Mouse (Mus musculus) MEL (cell line): Measurements from ENCODE around the gene Hoxa11. TPM values are rescaled to one million over a fixed set of nuclear protein-coding genes. Genes with fewer than 3 reads are reported as not detected.

ENCODE experiments used
- DNase-seq: peaks from one replicate; pipeline ENCODE4 v3.0.0; 2011; ENCODE audit warnings: low read depth, low spot score
- H3K27ac ChIP-seq: 2 replicates; pipeline ENCODE4 v1.5.1; 2012; ENCODE audit warnings: low read depth, mild to moderate bottlenecking, control low read depth, low read length, moderate library complexity; ENCODE audit not compliant: control insufficient read depth
- H3K27me3 ChIP-seq, 2 experiments: fragments of 150-350 bp in 1 of 2; sonication (generic) in 1 of 2; 2 replicates each; pipeline ENCODE4 v1.6.1; 2012; ENCODE audit warnings: low read length in 2 of 2, mild to moderate bottlenecking in 2 of 2, improper control_type of control experiment in 1 of 2, moderate library complexity in 1 of 2; ENCODE audit not compliant: insufficient read depth in 2 of 2, control insufficient read depth in 1 of 2
- H3K36me3 ChIP-seq, 2 experiments: 2 replicates each; pipeline ENCODE4 v1.6.1; 2012 to 2014; ENCODE audit warnings: low read length in 2 of 2, improper control_type of control experiment in 1 of 2, inconsistent platforms in 1 of 2, mild to moderate bottlenecking in 1 of 2; ENCODE audit not compliant: insufficient read depth in 2 of 2, control insufficient read depth in 1 of 2
- H3K4me1 ChIP-seq, 2 experiments: fragments of 150-350 bp in 1 of 2; sonication (generic) in 1 of 2; 2 replicates each; pipeline ENCODE4 v1.6.1; 2012; ENCODE audit warnings: low read length in 2 of 2, improper control_type of control experiment in 1 of 2, mild to moderate bottlenecking in 1 of 2; ENCODE audit not compliant: insufficient read depth in 2 of 2, control insufficient read depth in 1 of 2
- H3K4me3 ChIP-seq, 2 experiments: fragments of 150-350 bp in 1 of 2; sonication (generic) in 1 of 2; 2 replicates each; pipeline ENCODE4 v1.5.1; 2012; ENCODE audit warnings: low read depth in 2 of 2, low read length in 2 of 2, mild to moderate bottlenecking in 2 of 2, moderate library complexity in 2 of 2, control low read depth in 1 of 2, improper control_type of control experiment in 1 of 2; ENCODE audit not compliant: control insufficient read depth in 1 of 2, insufficient read depth in 1 of 2
- H3K79me2 ChIP-seq: 2 replicates; pipeline ENCODE4 v1.6.1; 2012; ENCODE audit warnings: mild to moderate bottlenecking, low read length, moderate library complexity; ENCODE audit not compliant: control insufficient read depth, poor library complexity, insufficient read depth
- H3K9ac ChIP-seq: 2 replicates; pipeline ENCODE4 v1.6.1; 2012; ENCODE audit warnings: low read depth, mild to moderate bottlenecking, control low read depth, low read length, moderate library complexity; ENCODE audit not compliant: control insufficient read depth, poor library complexity, severe bottlenecking
- H3K9me3 ChIP-seq: fragments of 150-350 bp; sonication (generic); replicated peaks from 2 replicates; pipeline ENCODE4 v1.6.1; 2012; ENCODE audit warnings: mild to moderate bottlenecking, low read length, improper control_type of control experiment, moderate library complexity; ENCODE audit not compliant: insufficient read depth
- BHLHE40 ChIP-seq: IDR thresholded peaks from 2 replicates; pipeline ENCODE4 v1.6.1; 2012; ENCODE audit warnings: low read depth, mild to moderate bottlenecking, inconsistent platforms, low read length, improper control_type of control experiment, borderline replicate concordance
- CTCF ChIP-seq, 3 experiments: IDR thresholded peaks in 2 of 3; conservative IDR thresholded peaks in 1 of 3; 2 replicates each; pipeline ENCODE4 v1.5.1; 2011 to 2012; ENCODE audit warnings: low read length in 3 of 3, low read depth in 2 of 3, mild to moderate bottlenecking in 2 of 3, improper control_type of control experiment in 1 of 3, inconsistent platforms in 1 of 3, mixed read lengths in 1 of 3, moderate library complexity in 1 of 3; ENCODE audit not compliant: control insufficient read depth in 1 of 3, insufficient read depth in 1 of 3, poor library complexity in 1 of 3, severe bottlenecking in 1 of 3
- E2F4 ChIP-seq: IDR thresholded peaks from 2 replicates; pipeline ENCODE4 v1.6.1; 2011; ENCODE audit warnings: low read depth, low read length, improper control_type of control experiment, borderline replicate concordance
- GABPA ChIP-seq: IDR thresholded peaks from 2 replicates; pipeline ENCODE4 v1.6.1; 2012; ENCODE audit warnings: low read depth, mild to moderate bottlenecking, inconsistent platforms, low read length, improper control_type of control experiment, moderate library complexity
- HCFC1 ChIP-seq: IDR thresholded peaks from 2 replicates; pipeline ENCODE4 v1.6.1; 2012; ENCODE audit warnings: low read depth, mild to moderate bottlenecking, inconsistent platforms, low read length, improper control_type of control experiment, moderate library complexity
- JUND ChIP-seq: IDR thresholded peaks from 2 replicates; pipeline ENCODE4 v1.6.1; 2011; ENCODE audit warnings: low read depth, mild to moderate bottlenecking, improper control_type of control experiment, low read length
- KAT2A ChIP-seq: conservative IDR thresholded peaks from 2 replicates; pipeline ENCODE4 v1.6.1; 2012; ENCODE audit warnings: low read depth, low read length, improper control_type of control experiment, inconsistent platforms
- MAFK ChIP-seq: IDR thresholded peaks from 2 replicates; pipeline ENCODE4 v1.6.1; 2011; ENCODE audit warnings: low read depth, mild to moderate bottlenecking, low read length, improper control_type of control experiment, borderline replicate concordance
- MAX ChIP-seq: IDR thresholded peaks from 2 replicates; pipeline ENCODE4 v1.6.1; 2011; ENCODE audit warnings: low read length, improper control_type of control experiment
- MAZ ChIP-seq: IDR thresholded peaks from 2 replicates; pipeline ENCODE4 v1.6.1; 2012; ENCODE audit warnings: low read depth, mild to moderate bottlenecking, inconsistent platforms, low read length, improper control_type of control experiment
- MEF2A ChIP-seq: IDR thresholded peaks from 2 replicates; pipeline ENCODE4 v1.6.1; 2014; ENCODE audit warnings: low read depth, mild to moderate bottlenecking, inconsistent platforms, low read length, improper control_type of control experiment; ENCODE audit not compliant: poor library complexity, insufficient replicate concordance, severe bottlenecking; ENCODE audit errors: extremely low read depth
- MYB ChIP-seq: IDR thresholded peaks from 2 replicates; pipeline ENCODE4 v1.6.1; 2011; ENCODE audit warnings: mild to moderate bottlenecking, low read depth, low read length, improper control_type of control experiment
- MYC ChIP-seq: IDR thresholded peaks from 2 replicates; pipeline ENCODE4 v1.6.1; 2011; ENCODE audit warnings: low read depth, mild to moderate bottlenecking, low read length, improper control_type of control experiment, moderate library complexity
- NELFE ChIP-seq: IDR thresholded peaks from 2 replicates; pipeline ENCODE4 v1.6.1; 2011; ENCODE audit warnings: low read depth, low read length, improper control_type of control experiment
- POLR2A ChIP-seq, 2 experiments: IDR thresholded peaks; 2 replicates each; pipeline ENCODE4 v1.6.1; 2011 to 2012; ENCODE audit warnings: low read length in 2 of 2, mild to moderate bottlenecking in 2 of 2, control low read depth in 1 of 2, improper control_type of control experiment in 1 of 2, low read depth in 1 of 2, moderate library complexity in 1 of 2; ENCODE audit not compliant: control insufficient read depth in 1 of 2, insufficient read depth in 1 of 2, poor library complexity in 1 of 2
- POLR2AphosphoS2 ChIP-seq: IDR thresholded peaks from 2 replicates; pipeline ENCODE4 v1.6.1; 2011; ENCODE audit warnings: low read length, improper control_type of control experiment
- POLR2AphosphoS5 ChIP-seq: IDR thresholded peaks from 2 replicates; pipeline ENCODE4 v1.6.1; 2012; ENCODE audit warnings: low read depth, borderline replicate concordance, mild to moderate bottlenecking, inconsistent platforms, low read length, moderate library complexity, mixed read lengths
- SIN3A ChIP-seq: IDR thresholded peaks from 2 replicates; pipeline ENCODE4 v1.6.1; 2012; ENCODE audit warnings: low read length, improper control_type of control experiment, inconsistent platforms
- SMC3 ChIP-seq: IDR thresholded peaks from 2 replicates; pipeline ENCODE4 v1.6.1; 2011; ENCODE audit warnings: low read depth, low read length, improper control_type of control experiment
- TAL1 ChIP-seq: IDR thresholded peaks from 2 replicates; pipeline ENCODE4 v1.6.1; 2012; ENCODE audit warnings: mild to moderate bottlenecking, inconsistent platforms, low read length, moderate library complexity, mixed read lengths
- TCF12 ChIP-seq: IDR thresholded peaks from 2 replicates; pipeline ENCODE4 v1.6.1; 2014; ENCODE audit warnings: low read depth, mild to moderate bottlenecking, inconsistent platforms, low read length, improper control_type of control experiment, moderate library complexity
- UBTF ChIP-seq: IDR thresholded peaks from 2 replicates; pipeline ENCODE4 v1.6.1; 2012; ENCODE audit warnings: low read depth, mild to moderate bottlenecking, inconsistent platforms, low read length, improper control_type of control experiment, moderate library complexity, borderline replicate concordance; ENCODE audit not compliant: insufficient read depth
- ZC3H11A ChIP-seq: IDR thresholded peaks from 2 replicates; pipeline ENCODE4 v1.6.1; 2012; ENCODE audit warnings: low read depth, mild to moderate bottlenecking, inconsistent platforms, low read length, improper control_type of control experiment
- ZMIZ1 ChIP-seq: IDR thresholded peaks from 2 replicates; pipeline ENCODE4 v1.6.1; 2012; ENCODE audit warnings: low read depth, mild to moderate bottlenecking, inconsistent platforms, low read length, improper control_type of control experiment, moderate library complexity
- polyA plus RNA-seq, 2 experiments: library from polyadenylated mRNA; stranded (reverse) in 1 of 2; unstranded in 1 of 2; fragments of >175 nt in 1 of 2; fragments of >200 nt in 1 of 2; gene quantifications; 2 replicates each; pipeline versions ENCODE4 v1.2.1 to v1.2.4; 2012; ENCODE audit warnings: low replicate concordance in 2 of 2, low read depth in 1 of 2; ENCODE audit not compliant: insufficient read length in 2 of 2, insufficient read depth in 1 of 2, missing spikeins in 1 of 2
- total RNA-seq: library from RNA; depleted of rRNA; stranded (reverse); fragments of 300-350 nt; gene quantifications from 2 replicates; pipeline ENCODE4 v1.2.3, GENCODE M21; 2012

The Hoxa11 gene
- total and polyA plus RNA-seq, 3 experiments: not detected

DNA sequence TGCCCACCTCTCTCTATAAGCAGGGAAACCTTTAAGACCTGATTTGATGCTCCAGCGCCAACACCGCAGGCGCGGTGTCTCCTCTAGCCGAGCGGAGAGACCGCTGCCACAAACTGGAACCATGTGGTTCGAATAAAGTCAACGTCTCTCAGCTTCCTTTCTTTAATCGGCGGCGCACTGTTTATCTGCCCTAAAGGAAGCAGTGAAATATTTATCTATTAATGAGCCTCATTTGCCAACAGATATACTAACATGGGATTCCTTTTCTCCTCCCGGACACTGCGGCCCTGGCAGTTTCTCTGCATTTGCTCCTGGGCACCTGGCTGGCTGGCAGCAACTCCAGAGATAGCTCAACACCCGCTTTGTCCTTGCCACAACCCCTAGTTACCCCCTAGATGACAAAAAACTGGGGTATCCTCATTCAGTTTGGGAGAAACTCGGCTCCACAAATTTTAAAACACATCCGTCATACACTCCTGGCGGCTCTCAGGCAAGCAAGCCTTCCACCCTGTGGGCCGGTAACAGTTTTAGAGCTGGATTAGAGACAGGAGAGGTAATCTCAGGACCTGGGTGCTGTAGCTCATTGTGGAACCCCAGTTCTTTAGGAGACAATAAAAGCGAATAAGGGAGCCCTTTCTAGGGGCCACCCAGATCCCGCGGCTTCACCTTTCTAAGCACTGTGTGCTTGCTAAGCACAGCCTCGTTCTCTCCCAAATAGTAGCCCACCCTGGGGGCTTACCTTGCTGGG, 27.5 kb downstream of the Hoxa11 start:
- Histone ChIP-seq H3K36me3 (no peaks in the 10 kb centered on the region), H3K9me3 (no peaks in the 10 kb centered on the region), H3K27ac (no peak overlapping the region), H3K79me2 (no peaks in the 10 kb centered on the region), H3K4me3 (no peak overlapping the region), H3K9ac (no peak overlapping the region), H3K4me1 (no peaks in the 10 kb centered on the region), H3K27me3 (no peaks in the 10 kb centered on the region)
- no peak for DNase-seq
- TF ChIP-seq MYC: no peak
- TF ChIP-seq ZC3H11A: no peak
- no peak for TF ChIP-seq SIN3A
- TF ChIP-seq CTCF (IDR thresholded peaks at IDR 0.05 in 2 of 3, conservative IDR thresholded peaks at IDR 0.05 in 1 of 3; ENCODE audit: control insufficient read depth in 1 of 3, insufficient read depth in 1 of 3, low read depth in 2 of 3, low read length in 3 of 3, poor library complexity in 1 of 3, severe bottlenecking in 1 of 3): no peak
- TF ChIP-seq HCFC1: no peak
- TF ChIP-seq POLR2A (IDR thresholded peaks at IDR 0.05; ENCODE audit: control insufficient read depth in 1 of 2, insufficient read depth in 1 of 2, low read depth in 1 of 2, low read length in 2 of 2, poor library complexity in 1 of 2): no peak
- no peak for TF ChIP-seq UBTF
- no peak for TF ChIP-seq MAZ
- TF ChIP-seq MAFK: no peak
- TF ChIP-seq JUND: no peak

DNA sequence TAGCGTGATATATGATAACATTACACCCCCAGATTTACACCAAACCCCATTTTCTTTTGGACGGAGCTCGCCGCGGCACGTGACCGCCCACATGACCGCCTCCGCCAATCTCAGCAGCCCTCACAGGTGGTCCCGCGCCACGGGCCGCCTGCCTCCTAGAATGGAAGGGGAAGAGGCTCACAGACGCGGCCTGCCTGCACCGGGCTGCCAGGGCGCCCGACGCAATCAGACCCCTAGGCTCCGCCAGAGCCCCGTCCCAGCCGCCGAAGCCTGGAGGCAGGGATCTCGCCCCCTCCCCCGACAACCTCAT, 28.2 kb downstream of the Hoxa11 start:
- no peak for DNase-seq
- H3K4me1 ChIP-seq: no peaks in the 10 kb centered on the region
- no peaks in the 10 kb centered on the region for H3K27me3 ChIP-seq
- TF ChIP-seq MYC (no peak), BHLHE40 (no peak), POLR2AphosphoS5 (no peak), MEF2A (no peak), SIN3A (no peak), NELFE (no peak), ZC3H11A (no peak), KAT2A (no peak), TCF12 (no peak), CTCF (IDR thresholded peaks at IDR 0.05 in 2 of 3, conservative IDR thresholded peaks at IDR 0.05 in 1 of 3; ENCODE audit: control insufficient read depth in 1 of 3, insufficient read depth in 1 of 3, low read depth in 2 of 3, low read length in 3 of 3, poor library complexity in 1 of 3, severe bottlenecking in 1 of 3) (no peak), TAL1 (no peak), UBTF (no peak), MYB (no peak), E2F4 (no peak), MAX (no peak), GABPA (no peak), SMC3 (no peak), POLR2AphosphoS2 (no peak), ZMIZ1 (no peak)
- no peaks in the 10 kb centered on the region for H3K9me3 ChIP-seq
- H3K9ac ChIP-seq: no peak overlapping the region
- H3K36me3 ChIP-seq: no peaks in the 10 kb centered on the region
- H3K79me2 ChIP-seq: no peaks in the 10 kb centered on the region
- no peak overlapping the region for H3K4me3 ChIP-seq
- H3K27ac ChIP-seq: no peak overlapping the region
